Mouse (Mus musculus): ENCODE measurements around the gene Scn5a.

The Scn5a gene

DNA sequence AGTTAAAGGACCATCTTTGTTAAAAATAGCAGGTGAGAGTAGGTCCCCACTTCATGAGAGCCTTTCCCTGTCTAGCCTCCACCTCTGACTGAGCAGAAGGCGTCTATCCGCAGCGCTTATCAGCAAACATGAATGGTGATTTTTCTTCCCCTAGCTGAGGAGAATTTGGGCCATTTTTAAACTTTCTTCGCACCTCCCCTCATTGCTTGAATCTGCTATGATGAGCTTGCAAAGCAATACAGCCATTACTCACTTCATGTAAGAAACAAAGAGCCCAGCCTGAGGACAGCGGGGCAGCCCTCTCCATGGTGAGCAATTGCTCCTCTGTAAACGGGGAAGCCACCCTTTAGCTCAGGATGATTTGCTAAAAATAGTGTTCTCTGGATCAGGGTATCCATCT lies 14.0 kb downstream of the Scn5a start:
- no peak for DNase-seq (ENCODE audit: low spot score)

- no peak for DNase-seq (ENCODE audit: low spot score)
Observed at GRCm38 (mm10) chr9:119563617-119564016, 15.2 kb downstream of the Scn5a start.

GRCm38 (mm10) chr9:119562256-119562655 lies 16.6 kb downstream of the Scn5a start:
- DNase-seq (ENCODE audit: low spot score), result no peak

DNA sequence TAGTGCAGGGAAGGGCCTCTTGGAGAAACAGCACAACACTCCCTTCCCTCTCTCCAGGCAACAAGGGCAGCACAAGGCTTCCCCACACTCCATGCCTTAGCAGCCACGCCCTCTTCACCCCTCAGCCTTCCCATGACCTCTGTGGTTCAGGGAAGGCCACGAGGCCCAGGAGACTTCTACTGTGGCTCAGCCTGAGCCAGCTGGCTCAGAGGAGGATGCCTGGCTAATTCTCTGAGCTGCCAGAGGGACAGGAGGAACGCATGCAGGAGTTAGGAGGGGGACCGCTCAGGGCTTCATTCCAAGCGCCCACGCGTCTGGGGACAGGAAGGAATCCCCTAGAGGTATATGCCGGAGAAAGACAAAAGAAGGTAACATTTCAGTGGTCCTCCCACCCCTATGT lies 17.1 kb downstream of the Scn5a start:
- DNase-seq (ENCODE audit: low spot score), result no peak

- no peak for DNase-seq (ENCODE audit: low spot score)
Observed at GRCm38 (mm10) chr9:119559537-119560276, 19.1 kb downstream of the Scn5a start.

- no peak for DNase-seq (ENCODE audit: low spot score)
Observed at GRCm38 (mm10) chr9:119558119-119558854, 20.5 kb downstream of the Scn5a start.

- DNase-seq (ENCODE audit: low spot score), result no peak
Observed at GRCm38 (mm10) chr9:119556043-119556442, 22.8 kb downstream of the Scn5a start.

DNA sequence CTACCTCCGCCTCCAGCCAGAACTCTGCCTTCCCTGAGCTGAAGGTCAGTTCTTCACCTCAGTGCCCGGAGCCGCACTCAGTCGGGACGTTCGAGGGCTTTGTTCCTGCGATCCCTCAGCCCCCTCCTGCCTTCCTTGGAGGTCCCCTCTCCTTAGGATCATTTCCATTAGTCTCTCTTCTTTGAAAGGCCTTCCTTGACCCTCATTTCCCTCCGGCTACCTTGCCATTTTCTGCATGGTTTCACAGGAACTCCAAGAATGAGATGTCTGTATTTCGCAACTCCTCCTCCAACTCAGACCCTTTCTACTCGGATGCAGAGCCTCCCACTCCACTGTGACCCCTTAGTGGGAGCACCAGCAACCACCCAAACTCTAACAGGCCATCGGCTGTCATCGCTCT lies 31.3 kb downstream of the Scn5a start:
- DNase-seq (ENCODE audit: low spot score), result no peak

DNA sequence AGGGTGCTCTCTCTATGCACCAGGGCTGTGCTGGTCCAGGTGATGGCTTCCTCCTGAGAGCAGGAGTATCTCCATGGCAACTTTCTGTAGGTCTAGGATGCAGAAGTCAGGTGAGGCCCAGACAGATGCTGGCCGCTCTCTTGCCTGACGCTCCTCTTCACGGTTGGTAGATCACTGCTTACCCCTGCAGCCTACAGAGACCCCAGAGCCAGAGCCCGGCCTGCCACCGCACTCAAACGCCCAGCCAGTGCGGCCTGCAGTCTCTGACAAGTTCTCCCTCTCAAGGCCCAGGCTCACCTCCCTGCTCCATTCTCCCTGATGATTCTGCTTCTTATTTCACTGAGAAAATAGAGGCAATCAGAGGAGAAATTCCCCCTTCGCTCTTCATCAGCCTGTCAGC lies 31.7 kb downstream of the Scn5a start:
- DNase-seq (ENCODE audit: low spot score), result no peak

DNA sequence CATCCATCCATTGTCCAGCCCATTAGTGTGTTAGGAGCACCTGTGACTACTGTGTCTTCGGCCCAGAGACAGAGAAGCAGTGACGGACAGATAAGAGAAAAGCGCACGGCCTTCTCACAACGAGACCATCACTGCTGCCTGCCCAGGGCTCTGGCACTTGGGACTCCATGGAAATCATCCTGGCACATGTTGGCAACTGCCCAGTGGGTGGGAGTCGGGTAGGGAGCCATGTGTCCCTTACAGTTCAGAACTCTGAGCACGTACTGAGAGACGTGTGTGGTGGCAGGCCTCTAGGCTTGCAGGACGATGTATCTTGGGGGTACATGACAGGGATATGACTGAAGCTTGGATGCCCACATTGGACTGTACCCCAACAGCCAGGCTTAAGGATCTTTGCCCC lies 38.1 kb downstream of the Scn5a start:
- DNase-seq (ENCODE audit: low spot score), result no peak

GRCm38 (mm10) chr9:119537823-119538222 lies 41.0 kb downstream of the Scn5a start:
- DNase-seq (ENCODE audit: low spot score), result no peak

DNA sequence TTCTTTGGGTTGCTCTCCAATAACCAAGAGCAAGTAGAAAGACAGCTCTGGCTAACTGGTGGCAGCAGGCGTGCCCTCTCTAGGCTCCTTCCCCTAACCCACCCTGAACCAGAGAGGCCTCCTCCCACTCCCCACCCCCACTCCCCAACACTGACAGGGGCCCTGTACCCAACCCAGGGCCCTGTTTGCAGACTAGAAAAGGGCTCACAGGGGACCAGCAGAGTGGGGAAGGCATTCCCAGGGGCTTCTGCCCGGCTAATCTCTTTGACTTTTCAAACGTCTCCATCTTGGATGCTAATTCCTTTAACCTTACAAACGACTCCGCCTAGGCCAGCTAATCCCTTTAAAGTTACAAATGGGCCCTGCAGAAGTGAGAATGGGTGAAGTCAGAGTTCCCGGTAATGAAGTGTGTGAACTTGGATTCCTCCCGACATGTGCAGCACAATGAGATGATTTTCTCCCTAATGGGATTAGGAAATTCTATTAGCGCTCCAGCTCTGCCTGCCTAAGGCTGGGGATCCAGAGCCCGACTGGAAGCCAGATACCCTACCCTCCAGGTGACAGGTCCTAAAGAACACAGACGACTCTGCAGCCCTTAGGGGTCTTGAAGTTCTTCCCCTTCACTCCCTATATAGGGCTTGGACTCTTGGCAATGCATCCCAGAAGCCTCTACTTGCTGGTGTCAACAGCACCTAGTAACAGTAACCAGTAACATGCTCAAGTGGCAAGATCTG lies 47.0 kb downstream of the Scn5a start:
- DNase-seq (ENCODE audit: low spot score), result no peak

- no peak for DNase-seq (ENCODE audit: low spot score)
Observed at GRCm38 (mm10) chr9:119524511-119524910, 54.3 kb downstream of the Scn5a start.

GRCm38 (mm10) chr9:119523301-119523700 lies 55.5 kb downstream of the Scn5a start:
- DNase-seq (ENCODE audit: low spot score), result peak; percentile 31

DNA sequence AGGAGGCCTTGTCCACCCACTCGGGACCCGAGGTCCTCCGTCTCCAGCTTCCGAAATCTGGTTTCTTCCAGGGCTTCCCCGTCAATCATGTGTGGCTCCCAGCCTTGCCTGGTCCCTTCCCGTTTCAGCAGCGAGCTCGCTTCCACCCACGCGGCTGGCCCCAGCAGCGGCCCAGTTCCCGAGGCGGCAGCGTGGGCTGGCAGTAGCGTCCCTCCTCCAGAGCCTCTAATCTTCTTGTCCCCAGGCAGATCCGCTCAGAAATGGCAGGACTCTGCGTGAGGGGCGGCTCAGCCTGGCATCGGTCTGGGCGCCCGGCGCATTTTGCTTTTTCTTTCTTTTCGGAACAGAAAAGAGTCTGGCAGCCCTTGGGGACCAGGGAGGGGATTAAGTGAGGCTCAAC lies 59.7 kb downstream of the Scn5a start:
- DNase-seq (ENCODE audit: low spot score), result no peak

- DNase-seq (ENCODE audit: low spot score), result no peak
Observed at GRCm38 (mm10) chr9:119518177-119518576, 60.6 kb downstream of the Scn5a start.

- DNase-seq (ENCODE audit: low spot score), result no peak
Observed at GRCm38 (mm10) chr9:119517467-119517866, 61.3 kb downstream of the Scn5a start.

- DNase-seq (ENCODE audit: low spot score), result no peak
Observed at GRCm38 (mm10) chr9:119516815-119517214, 62.0 kb downstream of the Scn5a start.

DNA sequence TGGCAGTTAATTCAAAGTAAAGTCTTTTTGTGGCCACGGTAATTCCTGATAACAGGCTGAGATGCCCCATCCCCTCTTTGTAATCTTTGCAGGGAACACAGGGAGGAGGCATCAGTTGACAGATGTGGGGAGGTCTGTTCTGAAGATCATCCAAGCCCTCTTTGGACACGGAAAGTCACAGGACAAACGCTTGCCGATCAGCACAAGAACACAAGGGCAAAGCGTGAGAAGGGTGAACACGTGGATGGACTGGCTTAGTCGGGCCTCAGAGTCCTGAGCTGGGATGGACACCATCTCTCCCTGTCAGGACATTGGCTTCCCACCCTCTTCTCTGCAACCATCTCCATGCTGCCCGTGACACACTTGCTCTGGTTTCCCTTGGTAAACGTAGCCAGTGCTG lies 63.4 kb downstream of the Scn5a start:
- DNase-seq (ENCODE audit: low spot score), result no peak

- no peak for DNase-seq (ENCODE audit: low spot score)
Observed at GRCm38 (mm10) chr9:119514986-119515385, 63.8 kb downstream of the Scn5a start.

DNA sequence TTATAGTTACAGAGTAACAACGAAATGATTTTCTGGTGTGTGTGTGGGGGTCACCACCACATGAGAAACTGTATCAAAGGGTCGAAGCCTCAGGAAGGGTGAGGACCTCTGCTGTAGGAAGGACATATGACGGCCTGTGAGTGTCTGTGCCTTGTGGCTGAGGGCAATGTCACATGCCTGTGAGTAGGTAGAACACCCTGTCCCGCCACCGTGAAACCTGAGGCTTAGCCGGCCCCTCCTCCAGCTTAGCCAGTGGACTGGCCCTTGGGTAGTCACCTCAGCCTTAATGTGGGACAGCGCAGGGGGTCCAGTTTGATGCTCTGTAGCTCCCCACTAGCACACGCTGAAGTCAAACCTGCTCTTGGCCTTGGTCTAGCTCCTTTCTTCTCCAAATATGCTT lies 65.0 kb downstream of the Scn5a start:
- DNase-seq (ENCODE audit: low spot score), result no peak

DNA sequence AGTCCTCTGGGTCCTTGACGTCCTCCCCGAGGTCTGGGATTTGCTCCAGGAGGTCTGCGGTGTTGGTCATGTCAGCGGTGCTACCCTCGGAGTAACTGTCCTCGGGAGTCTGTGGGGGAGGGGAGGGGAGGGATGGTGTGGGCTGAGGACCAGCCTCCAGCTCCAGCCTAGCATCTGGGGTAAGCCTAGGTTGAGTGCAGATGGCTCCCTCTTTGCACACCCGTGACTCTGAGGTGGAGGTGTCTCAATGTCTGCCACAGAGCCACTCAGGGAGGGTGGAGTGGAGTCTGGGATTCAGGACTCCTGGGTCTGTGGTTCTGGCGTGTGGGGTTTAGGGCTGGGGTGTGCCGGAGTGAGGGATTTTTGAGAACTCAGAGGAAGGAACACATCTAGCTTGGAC lies 65.8 kb downstream of the Scn5a start:
- no peak for DNase-seq (ENCODE audit: low spot score)

- DNase-seq (ENCODE audit: low spot score), result no peak
Observed at GRCm38 (mm10) chr9:119510902-119511301, 67.9 kb downstream of the Scn5a start.
